Mouse (Mus musculus): ENCODE measurements around the gene Gm14406. TPM values are rescaled to one million over a fixed set of nuclear protein-coding genes. Genes with fewer than 3 reads are reported as not detected.
"Not testable (repeated sequence)": the region's sequence is repeated elsewhere in the genome, so short reads cannot be mapped to it uniquely, and the experiment has no call there.

Gm14406 gene
- polyA plus RNA-seq (2015; fragmentation: Nextera tagmentation; extraction: Ambion mirVana) = not detected in 2 replicates

DNA sequence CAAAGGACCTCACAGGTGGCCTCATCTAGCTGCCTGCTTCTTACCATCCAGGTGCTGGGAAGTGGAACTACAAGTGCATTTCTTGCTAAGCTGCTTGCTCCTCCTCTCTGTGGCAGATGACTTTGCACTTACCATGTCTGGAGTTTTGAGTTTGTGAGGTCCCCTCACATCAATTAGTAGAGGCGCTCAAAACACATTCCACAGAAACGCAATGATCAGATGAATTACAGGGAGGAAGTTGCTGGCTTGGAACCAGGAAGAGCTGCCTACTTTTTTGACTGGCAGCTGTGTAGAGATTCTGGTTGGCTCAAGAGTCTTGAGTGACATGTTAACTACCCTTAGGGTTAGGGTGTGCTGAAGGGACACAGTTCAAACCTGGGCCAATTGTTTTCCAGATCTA, at the start of gene Gm14406:
TSS of gene Gm14406 (minus strand) at position 213 of the 400 bp plus-strand sequence.
- ATAC-seq; H3K4me2 ChIP-seq (ENCODE audit: low read length); H3K36me3 ChIP-seq (ENCODE audit: control insufficient read depth, insufficient read depth, low read length); H3K4me3 ChIP-seq (ENCODE audit: low read depth, low read length); H3K27ac ChIP-seq (ENCODE audit: low read length); H3K27me3 ChIP-seq (ENCODE audit: control insufficient read depth, insufficient read depth, low read depth, low read length); H3K9me3 ChIP-seq (replicated peaks; ENCODE audit: control insufficient read depth, low read length, poor library complexity, severe bottlenecking); H3K9ac ChIP-seq (ENCODE audit: low read depth, low read length); H3K4me1 ChIP-seq (ENCODE audit: control insufficient read depth, insufficient read depth, low read length): not testable (repeated sequence)
- 87% methylated on average over 2 of the region's 2 CpGs for WGBS

DNA sequence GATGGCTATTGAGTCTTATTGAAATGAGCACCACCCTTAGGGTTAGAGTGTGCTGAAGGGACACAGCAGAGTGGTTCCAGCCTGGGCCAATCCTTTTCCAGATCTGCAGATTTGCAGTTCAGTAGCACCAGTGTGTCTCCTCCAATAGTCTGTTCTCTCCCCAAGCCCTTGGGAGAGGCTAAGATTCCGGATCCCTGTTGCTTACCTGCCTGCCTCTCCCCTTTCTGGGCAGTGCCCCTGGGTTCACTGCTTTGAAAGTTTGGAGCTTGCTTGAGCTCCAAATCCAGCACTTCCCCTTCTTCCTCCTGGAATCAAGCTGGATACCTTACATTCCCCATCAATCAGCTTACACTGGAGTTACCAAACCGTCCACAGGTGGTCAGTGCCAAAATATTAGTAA, 2.9 kb downstream of the Gm14406 start:
- H3K9me3 ChIP-seq (replicated peaks; ENCODE audit: control insufficient read depth, low read length, poor library complexity, severe bottlenecking); H3K36me3 ChIP-seq (ENCODE audit: control insufficient read depth, insufficient read depth, low read length); H3K4me2 ChIP-seq (ENCODE audit: low read length); H3K4me3 ChIP-seq (ENCODE audit: low read depth, low read length); H3K4me1 ChIP-seq (ENCODE audit: control insufficient read depth, insufficient read depth, low read length); ATAC-seq; H3K9ac ChIP-seq (ENCODE audit: low read depth, low read length); H3K27me3 ChIP-seq (ENCODE audit: control insufficient read depth, insufficient read depth, low read depth, low read length); H3K27ac ChIP-seq (ENCODE audit: low read length): not testable (repeated sequence)
- WGBS = 100% methylated on average over 1 of the region's 2 CpGs

DNA sequence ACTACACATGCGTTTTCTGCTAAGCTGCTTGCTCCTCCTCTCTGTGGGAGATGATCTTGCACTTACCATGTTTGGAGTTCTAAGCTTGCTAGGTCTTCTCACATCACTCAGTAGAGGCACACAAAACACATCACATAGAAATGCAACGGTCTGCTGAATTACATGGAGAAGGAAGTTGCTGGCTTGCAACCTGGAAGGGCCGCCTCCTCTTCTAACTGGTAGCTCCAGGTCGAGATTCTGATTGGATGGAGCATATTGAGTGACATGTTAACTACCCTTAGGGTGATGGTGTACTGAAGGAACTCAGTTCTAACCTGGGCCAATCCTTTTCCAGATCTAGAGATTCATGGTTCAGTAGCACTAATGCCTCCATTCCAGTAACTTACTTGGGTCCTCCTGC, 18.6 kb downstream of the Gm14406 start:
- H3K9me3 ChIP-seq (replicated peaks; ENCODE audit: control insufficient read depth, low read length, poor library complexity, severe bottlenecking); H3K36me3 ChIP-seq (ENCODE audit: control insufficient read depth, insufficient read depth, low read length); H3K27me3 ChIP-seq (ENCODE audit: control insufficient read depth, insufficient read depth, low read depth, low read length); H3K4me2 ChIP-seq (ENCODE audit: low read length); H3K4me3 ChIP-seq (ENCODE audit: low read depth, low read length); H3K4me1 ChIP-seq (ENCODE audit: control insufficient read depth, insufficient read depth, low read length); H3K9ac ChIP-seq (ENCODE audit: low read depth, low read length); ATAC-seq; H3K27ac ChIP-seq (ENCODE audit: low read length): not testable (repeated sequence)
- 77% methylated on average over 4 of the region's 4 CpGs for WGBS

DNA sequence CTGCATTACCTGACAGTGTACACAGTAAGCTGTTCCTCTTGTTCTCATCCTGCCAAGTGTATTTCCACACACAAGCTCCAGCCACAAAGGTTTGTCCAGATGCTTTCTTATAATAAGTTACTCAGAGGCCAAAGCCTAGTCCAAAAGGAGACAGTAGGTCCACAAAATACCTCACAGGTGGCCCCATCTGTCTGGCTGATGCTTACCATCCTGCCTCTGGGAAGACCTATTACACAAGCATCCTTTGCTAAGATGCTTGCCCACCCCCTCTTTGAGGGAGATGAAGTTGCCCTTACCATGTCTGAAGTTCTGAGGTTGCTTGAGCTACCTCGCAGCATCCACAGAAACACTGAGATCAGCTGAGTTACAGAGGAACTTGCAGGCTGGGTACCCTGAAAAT, 22.7 kb downstream of the Gm14406 start:
- not testable (repeated sequence) for ATAC-seq; H3K27ac ChIP-seq (ENCODE audit: low read length); H3K4me2 ChIP-seq (ENCODE audit: low read length); H3K4me1 ChIP-seq (ENCODE audit: control insufficient read depth, insufficient read depth, low read length); H3K9me3 ChIP-seq (replicated peaks; ENCODE audit: control insufficient read depth, low read length, poor library complexity, severe bottlenecking); H3K36me3 ChIP-seq (ENCODE audit: control insufficient read depth, insufficient read depth, low read length); H3K4me3 ChIP-seq (ENCODE audit: low read depth, low read length); H3K27me3 ChIP-seq (ENCODE audit: control insufficient read depth, insufficient read depth, low read depth, low read length); H3K9ac ChIP-seq (ENCODE audit: low read depth, low read length)
- WGBS = 80% methylated on average over 1 of the region's 1 CpGs

DNA sequence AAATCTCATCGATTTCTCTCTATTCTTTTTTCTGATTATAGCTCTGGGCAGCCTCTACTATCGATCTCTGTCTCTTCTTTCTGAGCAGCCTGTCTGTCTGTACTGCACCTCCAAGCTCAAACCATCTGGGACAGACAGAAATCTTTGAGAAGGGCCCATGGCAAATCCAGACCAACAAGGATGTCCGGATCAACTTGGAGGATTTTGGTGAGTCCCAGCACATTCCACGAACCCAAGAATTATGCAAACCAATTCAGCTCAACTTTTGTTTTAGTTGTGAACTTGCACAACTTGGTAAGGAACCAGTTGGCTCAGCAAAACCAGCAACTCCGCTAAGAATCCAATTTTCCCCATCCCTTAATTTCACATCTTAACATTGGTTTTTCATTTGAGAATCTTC, 40.3 kb downstream of the Gm14406 start:
- ATAC-seq; H3K4me2 ChIP-seq (ENCODE audit: low read length); H3K9me3 ChIP-seq (replicated peaks; ENCODE audit: control insufficient read depth, low read length, poor library complexity, severe bottlenecking); H3K4me1 ChIP-seq (ENCODE audit: control insufficient read depth, insufficient read depth, low read length); H3K27me3 ChIP-seq (ENCODE audit: control insufficient read depth, insufficient read depth, low read depth, low read length); H3K4me3 ChIP-seq (ENCODE audit: low read depth, low read length); H3K9ac ChIP-seq (ENCODE audit: low read depth, low read length); H3K36me3 ChIP-seq (ENCODE audit: control insufficient read depth, insufficient read depth, low read length); H3K27ac ChIP-seq (ENCODE audit: low read length): not testable (repeated sequence)
- WGBS = 82% methylated on average over 5 of the region's 5 CpGs

DNA sequence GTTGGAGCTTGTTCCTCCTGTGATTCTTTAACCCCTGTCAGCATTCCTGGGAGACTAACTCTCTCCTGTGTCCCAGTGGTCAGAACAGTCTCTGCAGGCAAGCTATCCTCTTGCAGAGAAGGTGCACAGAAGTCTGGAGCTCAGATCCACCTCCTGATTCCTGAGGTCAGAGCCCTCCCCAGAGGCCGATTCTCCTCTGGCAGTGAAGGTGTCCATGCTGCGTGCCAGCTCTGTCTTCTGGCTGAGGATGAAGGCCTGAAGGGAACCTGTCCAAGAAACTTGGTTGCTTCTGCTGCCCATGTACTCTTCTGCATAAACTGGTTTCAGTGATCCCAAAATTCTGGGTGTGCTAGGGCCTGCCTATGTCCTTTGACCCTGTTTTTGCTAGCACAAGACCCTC, 40.9 kb downstream of the Gm14406 start:
- 79% methylated on average over 2 of the region's 2 CpGs for WGBS
- not testable (repeated sequence) for H3K27ac ChIP-seq (ENCODE audit: low read length); H3K27me3 ChIP-seq (ENCODE audit: control insufficient read depth, insufficient read depth, low read depth, low read length); H3K4me2 ChIP-seq (ENCODE audit: low read length); H3K4me1 ChIP-seq (ENCODE audit: control insufficient read depth, insufficient read depth, low read length); H3K9me3 ChIP-seq (replicated peaks; ENCODE audit: control insufficient read depth, low read length, poor library complexity, severe bottlenecking); H3K36me3 ChIP-seq (ENCODE audit: control insufficient read depth, insufficient read depth, low read length); H3K9ac ChIP-seq (ENCODE audit: low read depth, low read length); H3K4me3 ChIP-seq (ENCODE audit: low read depth, low read length); ATAC-seq

DNA sequence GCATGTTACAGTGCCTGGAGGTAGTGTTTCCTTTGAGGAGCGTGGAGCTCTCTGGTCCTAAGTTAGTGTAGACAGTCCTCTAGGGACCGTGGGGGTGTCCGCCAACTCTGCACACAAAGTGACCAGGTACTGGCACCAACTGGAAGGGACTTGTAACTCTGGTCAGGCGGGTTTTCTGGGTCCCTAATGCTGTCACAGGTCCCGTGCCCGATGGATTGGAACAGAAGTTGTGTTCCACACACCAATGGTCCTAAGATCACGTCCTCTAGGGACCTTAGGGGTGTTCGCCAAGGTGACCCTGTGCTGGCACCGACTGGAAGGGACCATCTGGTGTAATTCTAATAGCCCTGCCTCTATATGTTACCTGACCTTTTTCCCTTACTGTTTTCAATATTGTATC, 42.1 kb downstream of the Gm14406 start:
- Histone ChIP-seq H3K9me3 (replicated peaks; ENCODE audit: control insufficient read depth, low read length, poor library complexity, severe bottlenecking) (no peaks in the 10 kb centered on the region), H3K27me3 (ENCODE audit: control insufficient read depth, insufficient read depth, low read depth, low read length) (no peaks in the 10 kb centered on the region), H3K4me2 (ENCODE audit: low read length) (no peak overlapping the region), H3K27ac (ENCODE audit: low read length) (no peak overlapping the region), H3K36me3 (ENCODE audit: control insufficient read depth, insufficient read depth, low read length) (no peaks in the 10 kb centered on the region), H3K4me3 (ENCODE audit: low read depth, low read length) (no peak overlapping the region), H3K9ac (ENCODE audit: low read depth, low read length) (no peak overlapping the region), H3K4me1 (ENCODE audit: control insufficient read depth, insufficient read depth, low read length) (no peaks in the 10 kb centered on the region)
- no peak for ATAC-seq
- WGBS = 81% methylated on average over 9 of the region's 9 CpGs

DNA sequence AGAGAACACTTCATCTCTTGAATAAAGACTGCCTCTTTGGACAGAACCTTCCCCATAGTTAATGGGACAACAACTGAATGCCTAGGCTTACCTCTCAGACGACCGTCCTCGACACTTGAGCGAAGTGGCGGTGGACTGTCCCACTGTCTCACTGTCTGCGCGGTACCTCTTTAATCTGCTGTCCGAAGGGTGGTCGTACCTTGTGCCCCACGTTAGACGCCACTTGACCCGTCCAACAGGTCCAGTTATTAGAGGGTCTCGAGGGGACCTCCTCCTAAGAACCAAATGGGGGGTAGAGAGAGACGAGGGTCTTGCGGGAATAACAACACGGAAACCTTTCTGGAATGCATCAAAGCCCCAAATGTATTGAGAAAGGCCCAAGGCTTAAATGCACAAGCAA, 53.8 kb downstream of the Gm14406 start:
- 91% methylated on average over 16 of the region's 16 CpGs for WGBS
- H3K27me3 ChIP-seq (ENCODE audit: control insufficient read depth, insufficient read depth, low read depth, low read length) = not testable (repeated sequence)

DNA sequence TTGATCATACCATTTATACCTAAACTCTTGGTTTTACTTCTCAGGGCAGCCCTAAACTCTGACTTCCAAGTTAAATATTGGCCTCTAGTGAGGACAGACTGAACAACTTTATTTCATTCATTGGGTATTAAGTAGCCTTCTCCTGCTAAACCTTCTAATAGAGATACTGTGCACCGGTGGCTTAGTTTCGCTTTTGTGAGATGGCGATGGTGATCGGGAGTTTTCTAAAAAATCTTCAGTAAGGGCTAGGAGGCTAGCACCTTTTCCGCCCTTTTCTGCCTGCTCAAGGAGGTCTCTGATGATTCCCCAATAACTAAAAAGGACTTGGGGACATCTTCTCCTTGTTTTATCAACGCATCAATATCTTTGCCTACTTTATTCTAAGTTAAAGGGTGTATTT, 54.3 kb downstream of the Gm14406 start:
- H3K4me1 ChIP-seq (ENCODE audit: control insufficient read depth, insufficient read depth, low read length); H3K27ac ChIP-seq (ENCODE audit: low read length); H3K27me3 ChIP-seq (ENCODE audit: control insufficient read depth, insufficient read depth, low read depth, low read length); H3K36me3 ChIP-seq (ENCODE audit: control insufficient read depth, insufficient read depth, low read length); ATAC-seq; H3K4me2 ChIP-seq (ENCODE audit: low read length); H3K9me3 ChIP-seq (replicated peaks; ENCODE audit: control insufficient read depth, low read length, poor library complexity, severe bottlenecking); H3K9ac ChIP-seq (ENCODE audit: low read depth, low read length); H3K4me3 ChIP-seq (ENCODE audit: low read depth, low read length): not testable (repeated sequence)
- WGBS = 86% methylated on average over 6 of the region's 6 CpGs

More for the DNA sequence above, 53.8 kb downstream of the Gm14406 start:
- not testable (repeated sequence) for ATAC-seq; H3K9ac ChIP-seq (ENCODE audit: low read depth, low read length); H3K4me2 ChIP-seq (ENCODE audit: low read length); H3K9me3 ChIP-seq (replicated peaks; ENCODE audit: control insufficient read depth, low read length, poor library complexity, severe bottlenecking); H3K36me3 ChIP-seq (ENCODE audit: control insufficient read depth, insufficient read depth, low read length); H3K27ac ChIP-seq (ENCODE audit: low read length); H3K4me1 ChIP-seq (ENCODE audit: control insufficient read depth, insufficient read depth, low read length); H3K4me3 ChIP-seq (ENCODE audit: low read depth, low read length)

DNA sequence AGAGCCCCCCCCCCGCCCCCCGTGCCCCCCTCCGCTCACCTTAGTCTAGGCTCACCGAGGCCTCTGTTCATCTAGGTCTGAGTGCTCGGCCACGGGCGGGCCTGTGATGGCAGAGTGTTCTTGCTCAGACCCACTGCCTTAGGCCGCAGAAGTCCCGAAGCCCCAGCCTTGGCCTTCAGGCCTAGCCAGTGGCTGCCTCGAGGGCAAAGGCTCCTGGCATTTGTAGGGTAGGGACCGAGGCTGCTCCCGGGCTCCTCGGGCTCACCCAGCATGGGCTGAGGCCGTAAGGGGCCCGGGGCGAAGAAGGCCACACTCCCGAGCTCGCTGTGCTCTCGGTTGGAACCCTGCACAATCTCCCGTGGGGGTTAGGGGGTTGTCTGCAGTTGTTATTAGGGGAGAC, 54.9 kb downstream of the Gm14406 start:
- Histone ChIP-seq H3K9ac (ENCODE audit: low read depth, low read length) (no peak overlapping the region), H3K4me2 (ENCODE audit: low read length) (no peak overlapping the region), H3K36me3 (ENCODE audit: control insufficient read depth, insufficient read depth, low read length) (no peaks in the 10 kb centered on the region), H3K27ac (ENCODE audit: low read length) (no peak overlapping the region), H3K27me3 (ENCODE audit: control insufficient read depth, insufficient read depth, low read depth, low read length) (no peaks in the 10 kb centered on the region), H3K9me3 (replicated peaks; ENCODE audit: control insufficient read depth, low read length, poor library complexity, severe bottlenecking) (peaks cover 9% of the 10 kb centered on the region; the same call in 1 of the 2 replicates), H3K4me1 (ENCODE audit: control insufficient read depth, insufficient read depth, low read length) (no peaks in the 10 kb centered on the region), H3K4me3 (ENCODE audit: low read depth, low read length) (no peak overlapping the region)
- 91% methylated on average over 20 of the region's 20 CpGs for WGBS
- ATAC-seq = no peak
